Mouse (Mus musculus) midbrain, embryonic 15.5 days (tissue): Measurements from ENCODE around the gene Pigw. TPM values are rescaled to one million over a fixed set of nuclear protein-coding genes. Genes with fewer than 3 reads are reported as not detected.
A peak's percentile ranks its signal among the peaks of the same experiment; 100 is the strongest.
"Not testable (repeated sequence)": the region's sequence is repeated elsewhere in the genome, so short reads cannot be mapped to it uniquely, and the experiment has no call there.

Source experiments
- ATAC-seq: fragments of 200-750 bp; cut with Nextera tagmentation; replicated peaks from 2 replicates; pipeline ENCODE4 v1.8.0; 2017; ENCODE audit warnings: moderate TSS enrichment
- H3K27ac ChIP-seq: fragments of 300-500 bp; sonication (generic); 2 replicates; pipeline ENCODE4 v1.5.1; 2015; ENCODE audit warnings: mild to moderate bottlenecking, inconsistent platforms
- H3K27me3 ChIP-seq: fragments of 300-500 bp; sonication (generic); replicated peaks from 2 replicates; pipeline ENCODE4 v1.6.1; 2015; ENCODE audit warnings: inconsistent platforms
- H3K36me3 ChIP-seq: fragments of 300-500 bp; sonication (generic); replicated peaks from 2 replicates; pipeline ENCODE4 v1.6.1; 2015; ENCODE audit warnings: inconsistent platforms
- H3K4me1 ChIP-seq: fragments of 300-500 bp; sonication (generic); 2 replicates; pipeline ENCODE4 v1.6.1; 2015; ENCODE audit warnings: inconsistent platforms
- H3K4me2 ChIP-seq: fragments of 300-500 bp; sonication (generic); 2 replicates; pipeline ENCODE4 v1.6.1; 2015; ENCODE audit warnings: inconsistent platforms, mild to moderate bottlenecking, moderate library complexity
- H3K4me3 ChIP-seq: fragments of 300-500 bp; sonication (generic); 2 replicates; pipeline ENCODE4 v1.5.1; 2015; ENCODE audit warnings: mild to moderate bottlenecking, inconsistent platforms
- H3K9ac ChIP-seq: fragments of 300-500 bp; sonication (generic); 2 replicates; pipeline ENCODE4 v1.6.1; 2015; ENCODE audit warnings: mild to moderate bottlenecking, inconsistent platforms
- H3K9me3 ChIP-seq: fragments of 300-500 bp; sonication (generic); 2 replicates; pipeline ENCODE4 v1.6.1; 2016; ENCODE audit warnings: inconsistent platforms
- WGBS: fragments of 180-500 bp; shearing (Covaris S2); methylation state at CpG from one replicate; pipeline ENCODE4 v1.1.7; 2015; ENCODE audit warnings: mixed read lengths; 5-methylcytosine and 5-hydroxymethylcytosine counted together
- polyA plus RNA-seq: library from polyadenylated mRNA; unstranded; fragments of >200 nt; fragmentation: Nextera tagmentation; extraction: Ambion mirVana; gene quantifications from 2 replicates; pipeline ENCODE4 v1.2.1, GENCODE M21; 2015

Pigw gene
- polyA plus RNA-seq, 1 experiment from 2014 or later: 2.5 TPM

DNA sequence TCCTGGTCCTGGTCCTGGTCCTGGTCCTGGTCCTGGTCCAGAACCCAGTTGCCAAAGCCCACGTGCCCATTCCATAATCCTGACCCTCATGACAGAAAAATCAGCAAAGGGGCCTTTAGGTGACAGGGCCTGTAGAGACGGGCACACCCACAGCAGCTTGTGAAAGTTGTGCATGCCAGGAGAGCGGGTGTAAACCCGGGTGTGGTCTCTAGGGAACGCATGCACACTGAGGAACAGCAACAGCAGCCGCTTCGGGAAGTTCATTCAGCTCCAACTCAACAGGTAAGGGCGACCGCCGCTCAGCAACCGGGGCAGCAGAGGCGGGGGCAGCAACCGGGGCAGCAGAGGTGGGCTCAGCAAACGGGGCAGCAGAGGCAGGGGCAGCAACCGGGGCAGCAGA is 13.0 kb upstream of the Pigw start:
- Histone ChIP-seq H3K27ac (no peak overlapping the region), H3K9ac (no peak overlapping the region), H3K4me1 (no peaks in the 10 kb centered on the region), H3K27me3 (no peaks in the 10 kb centered on the region), H3K4me2 (no peak overlapping the region), H3K36me3 (peaks cover 34% of the 10 kb centered on the region), H3K4me3 (no peak overlapping the region), H3K9me3 (no peaks in the 10 kb centered on the region)
- ATAC-seq: no peak
- WGBS: 90% methylated on average over 15 of the region's 15 CpGs

DNA sequence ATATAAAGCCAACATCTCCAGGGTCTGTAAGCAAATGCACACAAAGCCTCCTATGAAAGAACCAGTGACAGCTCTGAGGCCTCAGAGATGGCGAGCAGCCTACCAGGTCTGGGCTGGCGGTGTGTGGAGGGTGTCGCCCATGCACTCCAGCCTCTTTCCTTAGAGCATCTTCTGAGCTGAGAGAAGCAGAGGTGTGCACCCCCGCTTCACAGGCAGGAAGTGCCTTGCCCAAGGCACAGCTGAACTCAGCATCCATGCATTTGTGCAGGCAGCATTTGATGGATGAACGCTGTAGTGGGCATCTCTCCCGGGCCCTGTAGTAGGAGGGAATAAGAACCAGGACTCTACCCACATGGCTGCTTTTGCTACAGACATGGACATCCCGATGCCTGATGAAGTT is 11.6 kb upstream of the Pigw start:
- ATAC-seq: no peak
- 92% methylated on average over 7 of the region's 7 CpGs for WGBS
- Histone ChIP-seq H3K4me2 (no peak overlapping the region), H3K4me3 (no peak overlapping the region), H3K27ac (no peak overlapping the region), H3K36me3 (peaks cover 38% of the 10 kb centered on the region), H3K27me3 (no peaks in the 10 kb centered on the region), H3K9me3 (no peaks in the 10 kb centered on the region), H3K9ac (no peak overlapping the region), H3K4me1 (no peaks in the 10 kb centered on the region)

DNA sequence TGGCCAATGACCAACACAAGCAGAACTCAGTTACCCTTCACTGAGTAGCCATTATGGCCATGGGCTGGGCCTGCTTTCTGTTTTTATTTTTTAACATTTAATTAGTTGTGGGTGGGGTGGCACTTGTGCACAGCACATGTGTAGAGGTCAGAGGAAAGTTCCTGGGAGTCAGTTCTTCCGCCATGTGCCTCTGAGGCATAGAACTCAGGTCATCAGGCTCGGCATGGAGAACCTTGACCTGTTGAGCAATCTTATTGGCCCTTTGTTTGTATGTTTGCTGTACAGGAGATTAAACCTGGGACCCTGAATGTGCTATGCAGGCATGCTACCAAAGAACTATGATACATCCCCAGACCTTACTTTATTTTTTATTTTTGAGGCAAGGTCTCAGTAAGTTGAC is 9.4 kb upstream of the Pigw start:
- ATAC-seq: no peak
- Histone ChIP-seq H3K9ac (no peak overlapping the region), H3K4me2 (no peak overlapping the region), H3K4me3 (no peak overlapping the region), H3K27me3 (no peaks in the 10 kb centered on the region), H3K4me1 (no peaks in the 10 kb centered on the region), H3K36me3 (peaks cover 29% of the 10 kb centered on the region; the same call in 1 of the 2 replicates), H3K27ac (no peak overlapping the region), H3K9me3 (no peaks in the 10 kb centered on the region)
- 97% methylated on average over 2 of the region's 2 CpGs for WGBS

DNA sequence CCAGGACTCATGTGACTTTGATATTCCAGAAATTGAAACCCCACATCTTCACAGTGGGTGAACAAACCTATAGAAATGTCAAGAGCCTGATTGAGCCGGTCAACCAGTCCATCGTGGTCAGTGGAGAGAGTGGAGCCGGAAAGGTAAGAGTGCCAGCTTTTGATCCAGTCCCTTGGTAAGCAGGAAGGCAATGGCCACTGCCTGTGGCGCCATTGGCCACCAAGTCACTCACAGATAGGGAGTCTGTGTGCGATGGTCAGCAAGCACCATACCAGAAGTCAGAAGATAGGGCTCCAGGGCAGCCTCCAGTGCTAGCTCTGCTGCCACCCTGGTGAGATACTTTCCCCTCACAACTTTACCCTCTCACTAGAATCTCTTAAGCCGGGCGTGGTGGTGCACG is 7.9 kb upstream of the Pigw start:
- no peak overlapping the region for H3K4me3 ChIP-seq
- no peaks in the 10 kb centered on the region for H3K4me1 ChIP-seq
- no peaks in the 10 kb centered on the region for H3K27me3 ChIP-seq
- H3K9me3 ChIP-seq: no peaks in the 10 kb centered on the region
- H3K9ac ChIP-seq: no peak overlapping the region
- H3K27ac ChIP-seq: no peak overlapping the region
- ATAC-seq: no peak
- 97% methylated on average over 8 of the region's 8 CpGs for WGBS
- no peak overlapping the region for H3K4me2 ChIP-seq
- H3K36me3 ChIP-seq: peaks cover 29% of the 10 kb centered on the region; the same call in 1 of the 2 replicates

DNA sequence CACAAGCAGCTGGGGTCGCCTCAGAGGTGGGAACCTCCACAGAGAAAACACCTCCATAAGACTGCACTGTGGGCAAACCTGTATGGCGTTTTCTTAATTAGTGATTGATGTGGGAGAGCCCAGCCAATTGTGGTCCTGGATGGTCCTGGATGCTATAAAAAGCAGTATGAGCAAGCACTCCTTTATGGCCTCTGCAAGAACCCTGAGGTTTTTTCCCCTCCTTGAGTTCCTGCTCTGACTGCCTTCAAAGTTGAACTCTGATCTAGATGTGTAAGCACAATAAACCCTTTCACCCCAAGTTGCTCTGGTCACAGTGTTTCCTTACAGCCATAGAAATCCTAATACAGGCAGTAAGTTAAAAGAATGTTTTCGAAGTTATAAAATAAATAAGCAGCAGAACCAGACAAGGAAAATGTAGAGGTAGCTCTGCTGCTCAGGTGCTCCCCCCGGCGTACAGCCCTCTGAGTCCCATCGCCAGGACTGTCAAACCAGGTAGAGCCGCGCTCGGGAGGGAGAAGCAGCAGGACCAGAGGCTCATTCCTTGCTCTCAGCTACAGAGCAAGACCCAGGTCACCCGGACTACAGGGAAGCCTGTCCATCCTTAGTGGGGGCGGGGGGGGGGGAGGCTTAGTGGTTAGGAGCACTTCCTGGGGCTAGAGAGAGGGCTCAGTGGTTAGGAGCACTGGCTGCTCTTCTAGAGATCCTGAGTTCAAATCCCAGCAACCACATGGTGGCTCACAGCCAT is 6.9 kb upstream of the Pigw start:
- WGBS: 95% methylated on average over 11 of the region's 11 CpGs
- no peak overlapping the region for H3K27ac ChIP-seq
- H3K4me2 ChIP-seq: no peak overlapping the region
- H3K4me3 ChIP-seq: no peak overlapping the region
- H3K9ac ChIP-seq: no peak overlapping the region
- no peaks in the 10 kb centered on the region for H3K27me3 ChIP-seq
- no peak for ATAC-seq
- H3K36me3 ChIP-seq: peaks cover 29% of the 10 kb centered on the region; the same call in 1 of the 2 replicates
- H3K9me3 ChIP-seq: no peaks in the 10 kb centered on the region
- no peaks in the 10 kb centered on the region for H3K4me1 ChIP-seq

DNA sequence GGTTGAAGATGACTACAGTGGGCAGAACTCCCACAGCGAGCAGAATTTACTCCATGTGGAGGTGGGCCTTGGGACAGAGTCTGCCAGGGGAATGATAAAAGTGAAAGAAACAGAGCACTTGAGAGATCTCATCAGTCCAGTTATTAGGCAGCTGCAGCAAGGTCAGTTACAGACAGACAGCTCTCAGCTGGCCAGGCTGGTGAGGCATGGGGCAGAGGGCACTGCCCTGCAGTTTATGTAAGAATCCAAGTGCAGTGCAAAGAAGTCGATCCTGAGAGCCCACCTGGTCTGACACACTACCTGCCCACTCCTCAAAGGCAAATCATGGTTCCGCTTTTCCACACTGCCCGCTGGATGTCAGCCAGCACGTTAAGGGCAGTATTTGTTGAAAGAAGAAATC is 6.2 kb upstream of the Pigw start:
- no peak overlapping the region for H3K27ac ChIP-seq
- H3K27me3 ChIP-seq: no peaks in the 10 kb centered on the region
- no peak overlapping the region for H3K4me3 ChIP-seq
- peaks cover 3% of the 10 kb centered on the region for H3K4me1 ChIP-seq
- 88% methylated on average over 5 of the region's 5 CpGs for WGBS
- H3K4me2 ChIP-seq: no peak overlapping the region
- H3K36me3 ChIP-seq: peaks cover 27% of the 10 kb centered on the region; the same call in 1 of the 2 replicates
- no peaks in the 10 kb centered on the region for H3K9me3 ChIP-seq
- no peak overlapping the region for H3K9ac ChIP-seq
- no peak for ATAC-seq

DNA sequence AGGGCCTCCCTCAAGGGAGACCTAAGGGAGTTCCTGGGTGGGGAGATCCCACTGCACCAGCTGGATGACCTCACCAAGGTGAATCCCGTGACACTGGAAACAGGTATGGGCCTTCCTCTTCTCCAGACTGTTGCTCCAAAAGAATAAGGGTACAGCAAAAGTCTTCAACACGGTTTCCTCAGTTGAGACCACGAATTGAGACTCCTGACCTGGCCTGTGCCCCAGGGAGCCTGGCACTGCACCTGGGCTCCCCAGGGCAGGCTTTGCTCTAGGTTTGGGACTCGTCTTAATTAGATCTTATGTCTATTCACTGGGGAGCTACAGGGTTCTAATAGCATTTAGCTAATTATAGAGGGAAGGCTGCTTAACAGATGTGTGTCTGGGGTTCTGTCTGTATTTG is 5.2 kb upstream of the Pigw start:
- WGBS: 92% methylated on average over 4 of the region's 4 CpGs
- Histone ChIP-seq H3K4me2 (no peak overlapping the region), H3K9ac (no peak overlapping the region), H3K4me3 (no peak overlapping the region), H3K4me1 (peaks cover 11% of the 10 kb centered on the region), H3K9me3 (no peaks in the 10 kb centered on the region), H3K27ac (no peak overlapping the region), H3K36me3 (peaks cover 24% of the 10 kb centered on the region; the same call in 1 of the 2 replicates), H3K27me3 (no peaks in the 10 kb centered on the region)
- ATAC-seq: no peak

DNA sequence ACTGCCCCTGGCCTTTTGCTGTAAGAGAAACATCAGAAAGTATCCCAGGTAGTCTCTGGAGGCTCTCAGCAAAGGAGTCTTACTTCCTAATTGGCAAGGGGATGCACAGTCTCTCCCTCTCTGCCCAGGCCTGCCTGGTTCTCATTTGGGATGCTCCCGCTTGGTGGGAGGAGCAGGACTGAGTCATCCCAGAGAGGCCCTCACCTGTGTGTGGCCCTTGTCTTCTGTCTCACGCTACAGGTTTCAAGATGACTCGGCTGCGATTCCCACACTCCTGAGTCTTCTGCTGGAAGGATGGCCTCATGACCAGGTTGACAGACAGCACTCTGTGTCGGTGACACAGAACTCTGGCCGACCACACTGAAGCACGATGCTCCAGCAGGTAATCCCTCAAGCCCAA is 2.3 kb upstream of the Pigw start:
- no peak overlapping the region for H3K4me2 ChIP-seq
- no peaks in the 10 kb centered on the region for H3K9me3 ChIP-seq
- H3K4me3 ChIP-seq: no peak overlapping the region
- 0 out of 2 replicates have a peak, but pooled peaks cover 10% of the 10 kb centered on the region for H3K36me3 ChIP-seq
- H3K27me3 ChIP-seq: no peaks in the 10 kb centered on the region
- 95% methylated on average over 7 of the region's 7 CpGs for WGBS
- peaks cover 19% of the 10 kb centered on the region for H3K4me1 ChIP-seq
- no peak for ATAC-seq
- H3K27ac ChIP-seq: no peak overlapping the region
- no peak overlapping the region for H3K9ac ChIP-seq

DNA sequence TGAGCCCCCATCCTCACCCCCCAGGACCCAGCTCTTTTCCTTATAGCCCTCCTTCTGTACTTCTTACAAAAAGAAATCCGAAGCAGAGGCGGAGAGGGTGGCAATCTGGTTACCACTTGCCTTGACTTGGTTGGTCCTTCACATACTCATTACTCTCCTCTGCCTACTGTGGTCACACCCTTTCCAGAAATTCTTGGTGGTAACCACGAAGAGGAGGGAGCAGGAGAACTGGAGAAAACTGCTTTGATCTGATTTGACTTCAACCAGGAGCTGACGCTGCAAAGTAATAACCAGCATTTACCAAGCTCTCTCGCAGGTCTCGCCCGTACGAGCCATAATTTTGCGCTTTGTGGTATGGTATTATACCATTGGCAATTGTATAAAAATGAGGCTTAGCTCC is 886 bp upstream of the Pigw start:
- no peak for ATAC-seq
- H3K9ac ChIP-seq: peak overlapping the region; percentile 88; the same call in 1 of the 2 replicates
- H3K4me3 ChIP-seq: peak overlapping the region; percentile 99
- H3K27me3 ChIP-seq: no peaks in the 10 kb centered on the region
- H3K4me1 ChIP-seq: peaks cover 19% of the 10 kb centered on the region
- H3K36me3 ChIP-seq: 0 out of 2 replicates have a peak, but pooled peaks cover 3% of the 10 kb centered on the region
- H3K4me2 ChIP-seq: peak overlapping the region; percentile 73
- no peaks in the 10 kb centered on the region for H3K9me3 ChIP-seq
- 64% methylated on average over 9 of the region's 9 CpGs for WGBS
- peak overlapping the region; percentile 89 for H3K27ac ChIP-seq

DNA sequence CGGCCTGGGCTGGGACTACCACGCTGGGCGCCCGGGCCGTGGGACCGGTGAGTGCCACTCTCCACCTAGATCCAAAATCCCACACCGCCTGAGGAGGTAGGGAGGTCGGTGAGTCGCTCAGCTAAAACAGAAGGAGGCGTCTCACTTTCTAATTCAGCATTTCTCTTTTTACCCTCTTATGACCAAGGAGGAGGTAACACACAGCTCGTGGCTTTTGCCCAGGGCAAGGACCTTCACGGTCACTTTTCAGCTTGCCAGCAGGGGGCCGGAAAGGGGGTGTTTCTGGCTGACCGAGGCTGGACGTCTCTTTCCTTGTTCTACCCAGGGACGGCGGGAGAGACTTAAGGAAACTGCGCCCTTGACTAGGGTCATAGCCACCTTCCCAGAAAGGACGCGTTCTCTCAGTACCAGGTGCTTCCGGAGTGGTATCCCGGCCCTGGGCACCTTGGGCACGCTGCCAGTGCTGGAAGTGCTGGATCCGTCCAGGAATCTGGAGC is 428 bp upstream of the Pigw start:
- peak overlapping the region; percentile 89 for H3K27ac ChIP-seq
- 0 out of 2 replicates have a peak, but pooled peaks cover 3% of the 10 kb centered on the region for H3K36me3 ChIP-seq
- H3K27me3 ChIP-seq: no peaks in the 10 kb centered on the region
- H3K4me3 ChIP-seq: peak overlapping the region; percentile 99
- peak; percentile 35; the same call in 1 of the 2 replicates for ATAC-seq
- WGBS: 1% methylated on average over 24 of the region's 24 CpGs
- H3K4me1 ChIP-seq: peaks cover 19% of the 10 kb centered on the region
- peak overlapping the region; percentile 88 for H3K9ac ChIP-seq
- H3K4me2 ChIP-seq: peak overlapping the region; percentile 73
- H3K9me3 ChIP-seq: no peaks in the 10 kb centered on the region

DNA sequence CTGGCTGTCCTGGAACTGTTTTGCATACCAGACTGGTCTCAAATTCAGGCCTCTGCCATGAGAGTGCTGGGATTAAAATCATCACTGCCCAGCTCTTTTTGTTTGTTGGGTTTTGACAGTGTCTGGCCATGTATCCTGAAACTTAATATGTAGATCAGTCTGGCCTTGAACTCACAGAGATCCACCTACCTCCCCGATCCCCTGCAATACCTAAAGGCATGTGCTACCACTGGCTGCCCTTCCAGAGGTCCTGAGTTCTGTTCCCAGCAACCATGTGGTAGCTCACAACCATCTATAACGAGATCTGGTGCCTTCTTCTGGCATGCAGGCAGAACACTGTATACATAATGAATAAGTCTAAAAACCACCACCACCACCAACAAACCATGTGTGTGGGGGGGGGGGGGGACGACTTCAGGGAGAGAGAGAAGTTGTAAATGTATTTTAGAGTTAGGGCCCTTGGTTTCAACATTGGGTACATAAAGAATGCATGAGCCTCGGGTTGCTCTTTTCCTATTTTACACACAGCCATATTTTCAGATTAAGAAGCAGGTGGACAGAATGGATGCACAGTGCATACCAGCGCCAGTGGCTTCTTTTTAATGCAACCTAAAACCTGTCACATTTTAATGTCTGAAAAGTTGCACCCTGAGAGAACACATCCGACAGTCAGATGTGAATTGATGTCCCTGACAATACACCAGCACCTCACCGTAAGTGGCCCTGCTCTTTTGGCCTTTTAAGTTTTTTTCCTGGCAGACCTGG is 896 bp downstream of the Pigw start:
- peak overlapping the region; percentile 89 for H3K27ac ChIP-seq
- H3K27me3 ChIP-seq: no peaks in the 10 kb centered on the region
- H3K9ac ChIP-seq: peak overlapping the region; percentile 88
- ATAC-seq: no peak
- no peaks in the 10 kb centered on the region for H3K9me3 ChIP-seq
- peak overlapping the region; percentile 73 for H3K4me2 ChIP-seq
- peak overlapping the region; percentile 99 for H3K4me3 ChIP-seq
- H3K36me3 ChIP-seq: 0 out of 2 replicates have a peak, but pooled peaks cover 3% of the 10 kb centered on the region
- WGBS: 26% methylated on average over 6 of the region's 7 CpGs
- peaks cover 19% of the 10 kb centered on the region for H3K4me1 ChIP-seq

DNA sequence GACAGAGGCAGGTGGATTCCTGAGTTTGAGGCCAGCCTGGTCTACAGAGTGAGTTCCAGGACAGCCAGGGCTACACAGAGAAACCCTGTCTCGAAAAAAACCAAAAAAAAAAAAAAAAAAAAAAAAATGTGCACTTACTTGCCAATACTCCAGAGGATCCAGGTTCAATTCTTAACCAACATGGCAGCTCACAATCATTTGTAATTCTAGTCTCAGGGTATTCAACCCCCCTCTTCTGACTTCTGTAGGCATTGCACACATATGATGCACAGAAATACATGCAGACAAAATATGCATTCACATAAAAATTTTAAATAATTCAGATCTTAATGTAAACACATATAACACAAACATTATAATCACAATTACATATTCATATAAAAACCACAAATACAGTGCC is 4.1 kb downstream of the Pigw start:
- H3K4me1 ChIP-seq: peaks cover 20% of the 10 kb centered on the region
- ATAC-seq, H3K9me3 ChIP-seq, H3K27me3 ChIP-seq, H3K36me3 ChIP-seq, H3K27ac ChIP-seq, H3K4me3 ChIP-seq, H3K4me2 ChIP-seq, H3K9ac ChIP-seq: not testable (repeated sequence)
- 78% methylated on average over 1 of the region's 1 CpGs for WGBS
